ENCODE assay signal across 9 mouse cellular contexts in genomic region chr11:96318368-96319070, GRCm38 (mm10). TPM values are rescaled to one million over a fixed set of nuclear protein-coding genes. Genes with fewer than 3 reads are reported as not detected.
DNase-seq lines count a peak whose midpoint lies in the region; ATAC-seq lines count a peak whose summit lies in the region.
"Had no signal": no experiment of that assay in that cellular context is flagged by ENCODE, and none has a peak within 500 bp of the region (broad histone marks: within the 10 kb centered on the region; RNA-seq: fewer than 3 reads in every experiment).

No protein-coding gene starts in this region.

- H3K4me3 ChIP-seq in heart, embryonic 14.5 days (ENCODE audit: control insufficient read depth in 1 of 2, insufficient read depth in 1 of 2, low read depth in 1 of 2, low read length in 2 of 2), result peak overlapping the region; percentile 39
- peak overlapping the region; percentile 81 for H3K4me3 ChIP-seq in macrophage (ENCODE audit: inconsistent target)
- H3K4me3 ChIP-seq in stomach, embryonic 15.5 days (replicated peaks), result peak overlapping the region; percentile 60

- H3K4me2 ChIP-seq in heart, embryonic 14.5 days (ENCODE audit: low read length), result peak overlapping the region; percentile 55
- H3K4me2 ChIP-seq in stomach, embryonic 15.5 days, result peak overlapping the region; percentile 62

- no peaks in the 10 kb centered on the region for H3K9me3 ChIP-seq in heart, embryonic 14.5 days (ENCODE audit: control insufficient read depth, low read length)
- H3K9me3 ChIP-seq in stomach, embryonic 15.5 days, result no peaks in the 10 kb centered on the region

- 0 out of 4 replicates have a peak, but pooled peaks cover 2 to 7% of the 10 kb centered on the region in 2 experiments for H3K4me1 ChIP-seq in heart, embryonic 14.5 days (ENCODE audit: control insufficient read depth in 2 of 2, insufficient read depth in 2 of 2, low read length in 2 of 2)
- peaks cover 19% of the 10 kb centered on the region for H3K4me1 ChIP-seq in stomach, embryonic 15.5 days

- peaks cover 14% of the 10 kb centered on the region; the same call in 1 of the 2 replicates for H3K79me2 ChIP-seq in macrophage (ENCODE audit: inconsistent target)

- ATAC-seq in common myeloid progenitor, adult 5-6 weeks (replicated peaks; ENCODE audit: low read depth, poor library complexity, severe bottlenecking), result peak; percentile 69
- ATAC-seq in heart, embryonic 14.5 days (ENCODE audit: insufficient number of reproducible peaks, insufficient read depth, low FRiP score, low read depth), result peak; percentile 41; the same call in 1 of the 2 replicates
- peak; percentile 69 for ATAC-seq in stomach, embryonic 15.5 days (ENCODE audit: insufficient read depth, low FRiP score, low read depth)

- H3K9ac ChIP-seq in heart, embryonic 14.5 days (ENCODE audit: low read length), result peak overlapping the region; percentile 66; the same call in 1 of the 2 replicates
- peak overlapping the region; percentile 65 for H3K9ac ChIP-seq in stomach, embryonic 15.5 days

- under 1% methylated on average over 41 of the region's 45 CpGs for WGBS in heart, embryonic 14.5 days
- under 1% methylated on average over 30 of the region's 45 CpGs for WGBS in macrophage (ENCODE audit: missing documents)
- under 1% methylated on average over 41 of the region's 45 CpGs for WGBS in stomach, embryonic 15.5 days

- H3K27me3 ChIP-seq in heart, embryonic 14.5 days (ENCODE audit: control insufficient read depth, insufficient read depth, low read length), result peaks cover 98% of the 10 kb centered on the region
- peaks cover 15% of the 10 kb centered on the region; the same call in 1 of the 2 replicates for H3K27me3 ChIP-seq in stomach, embryonic 15.5 days (replicated peaks)

- peak; percentile 94 for DNase-seq in ES-CJ7 (ENCODE audit: low read depth, low spot score)
- peak; percentile 91 for DNase-seq in kidney, postnatal 10 days
- no peak for DNase-seq in cerebellum, adult 11 months
- DNase-seq in gastrocnemius, postnatal 10 days, result no peak

- H3K27ac ChIP-seq in heart, embryonic 14.5 days (replicated peaks in 1 of 2; ENCODE audit: control insufficient read depth in 1 of 2, insufficient read depth in 1 of 2, low read depth in 2 of 2, low read length in 2 of 2), result peak overlapping the region in 1 of 2 experiments; percentile 57; a peak in 2 of 4 replicates
- peak overlapping the region; percentile 69 for H3K27ac ChIP-seq in macrophage
- H3K27ac ChIP-seq in stomach, embryonic 15.5 days, result peak overlapping the region; percentile 97

- no peaks in the 10 kb centered on the region for H3K36me3 ChIP-seq in heart, embryonic 14.5 days (ENCODE audit: control insufficient read depth, insufficient read depth, low read length)
- no peaks in the 10 kb centered on the region for H3K36me3 ChIP-seq in macrophage (ENCODE audit: inconsistent target)
- no peaks in the 10 kb centered on the region for H3K36me3 ChIP-seq in stomach, embryonic 15.5 days

RNA-seq across cellular contexts. Expression of gene Hoxb4, which starts 0.5 kb away (rescaled TPM):
- 1.1 and 2.8 TPM in 2 replicates for total RNA-seq in common myeloid progenitor, adult 5-6 weeks (2017)
- 0.09 and 0.15 TPM in 2 replicates for polyA plus RNA-seq in heart, embryonic 14.5 days (2014; fragmentation: Nextera tagmentation; extraction: Ambion mirVana)
- total RNA-seq in macrophage (2018; cell fraction: chromatin; rRNA removed), result 10 to 100 TPM in 12 of 26 experiments, 1 to 10 TPM in 14; 3.7 to 24.5 (median 9.3) TPM
- 1 to 10 TPM; 1.5 to 5.3 (median 3.4) TPM for total RNA-seq in macrophage (2018; cell fraction: cytosol; rRNA removed)
- 10 to 100 TPM in 16 of 26 experiments, 1 to 10 TPM in 10; 6.3 to 26.9 (median 10.9) TPM for total RNA-seq in macrophage (2018; cell fraction: nucleus; rRNA removed)
- 3.3 to 7.4 TPM (median 4.1 TPM) in 3 replicates for polyA plus RNA-seq in macrophage (2018)
- 3.4 and 3.6 TPM in 2 replicates for polyA plus RNA-seq in stomach, embryonic 15.5 days (2015; fragmentation: Nextera tagmentation; extraction: Ambion mirVana)
- 1 to 10 TPM in 1 of 2 experiments, under 1 TPM in 1; 0.45 to 1.1 TPM for total RNA-seq in gastrocnemius, postnatal 10 days (2021)

RNA-seq across cellular contexts. Expression of gene Hoxb3, which starts 4.6 kb away (rescaled TPM):
- 0.55 and 0.78 TPM in 2 replicates for total RNA-seq in common myeloid progenitor, adult 5-6 weeks (2017)
- 0.31 and 0.43 TPM in 2 replicates for polyA plus RNA-seq in heart, embryonic 14.5 days (2014; fragmentation: Nextera tagmentation; extraction: Ambion mirVana)
- 10 to 100 TPM in 7 of 26 experiments, 1 to 10 TPM in 18, under 1 TPM in 1; 1.00 to 21.5 (median 7.7) TPM for total RNA-seq in macrophage (2018; cell fraction: chromatin; rRNA removed)
- 1 to 10 TPM in 7 of 26 experiments, under 1 TPM in 19; 0.27 to 1.5 (median 0.78) TPM for total RNA-seq in macrophage (2018; cell fraction: cytosol; rRNA removed)
- total RNA-seq in macrophage (2018; cell fraction: nucleus; rRNA removed), result 10 to 100 TPM in 4 of 26 experiments, 1 to 10 TPM in 20, under 1 TPM in 2; 0.71 to 20.7 (median 4.8) TPM
- polyA plus RNA-seq in macrophage (2018), result 0.95 to 1.2 TPM (median 1.1 TPM) in 3 replicates
- polyA plus RNA-seq in stomach, embryonic 15.5 days (2015; fragmentation: Nextera tagmentation; extraction: Ambion mirVana), result 2.5 and 2.7 TPM in 2 replicates
- total RNA-seq in gastrocnemius, postnatal 10 days (2021), result 1 to 10 TPM in 1 of 2 experiments, under 1 TPM in 1; 0.89 to 1.6 TPM

RNA-seq across cellular contexts. Expression of gene Hoxb5, which starts 15.4 kb away (rescaled TPM):
- not detected in 2 replicates for total RNA-seq in common myeloid progenitor, adult 5-6 weeks (2017)
- polyA plus RNA-seq in heart, embryonic 14.5 days (2014; fragmentation: Nextera tagmentation; extraction: Ambion mirVana), result 0.27 TPM in 1 of 2 replicates, not detected in the other
- total RNA-seq in macrophage (2018; cell fraction: chromatin; rRNA removed), result under 1 TPM in 2 of 26 experiments, not detected in 24; 0.42 to 0.54 TPM
- not detected for total RNA-seq in macrophage (2018; cell fraction: cytosol; rRNA removed)
- under 1 TPM in 1 of 26 experiments, not detected in 25; 0.48 TPM for total RNA-seq in macrophage (2018; cell fraction: nucleus; rRNA removed)
- not detected in 3 replicates for polyA plus RNA-seq in macrophage (2018)
- 17.6 and 17.9 TPM in 2 replicates for polyA plus RNA-seq in stomach, embryonic 15.5 days (2015; fragmentation: Nextera tagmentation; extraction: Ambion mirVana)
- total RNA-seq in gastrocnemius, postnatal 10 days (2021), result 1 to 10 TPM in 1 of 2 experiments, under 1 TPM in 1; 0.89 to 1.3 TPM

RNA-seq across cellular contexts. Expression of gene Hoxb6, which starts 26.2 kb away (rescaled TPM):
- total RNA-seq in common myeloid progenitor, adult 5-6 weeks (2017), result not detected in 2 replicates
- not detected in 2 replicates for polyA plus RNA-seq in heart, embryonic 14.5 days (2014; fragmentation: Nextera tagmentation; extraction: Ambion mirVana)
- 1 to 10 TPM in 1 of 26 experiments, under 1 TPM in 1, not detected in 24; 0.66 to 1.1 TPM for total RNA-seq in macrophage (2018; cell fraction: chromatin; rRNA removed)
- not detected for total RNA-seq in macrophage (2018; cell fraction: cytosol; rRNA removed)
- under 1 TPM in 1 of 26 experiments, not detected in 25; 0.92 TPM for total RNA-seq in macrophage (2018; cell fraction: nucleus; rRNA removed)
- polyA plus RNA-seq in macrophage (2018), result not detected in 3 replicates
- polyA plus RNA-seq in stomach, embryonic 15.5 days (2015; fragmentation: Nextera tagmentation; extraction: Ambion mirVana), result 7.5 and 10.7 TPM in 2 replicates
- 1 to 10 TPM in 1 of 2 experiments, under 1 TPM in 1; 0.56 to 2.0 TPM for total RNA-seq in gastrocnemius, postnatal 10 days (2021)
- total RNA-seq: heart, postnatal 10 days had no signal

RNA-seq across cellular contexts. Expression of gene Hoxb2, which starts 31.8 kb away (rescaled TPM):
- total RNA-seq in common myeloid progenitor, adult 5-6 weeks (2017), result 0.73 TPM in 1 of 2 replicates, not detected in the other
- polyA plus RNA-seq in heart, embryonic 14.5 days (2014; fragmentation: Nextera tagmentation; extraction: Ambion mirVana), result 2.0 and 2.9 TPM in 2 replicates
- total RNA-seq in macrophage (2018; cell fraction: chromatin; rRNA removed), result not detected
- under 1 TPM in 1 of 26 experiments, not detected in 25; 0.10 TPM for total RNA-seq in macrophage (2018; cell fraction: cytosol; rRNA removed)
- total RNA-seq in macrophage (2018; cell fraction: nucleus; rRNA removed), result under 1 TPM in 2 of 26 experiments, not detected in 24; 0.29 to 0.38 TPM
- polyA plus RNA-seq in macrophage (2018), result not detected in 3 replicates
- 20.3 and 21.0 TPM in 2 replicates for polyA plus RNA-seq in stomach, embryonic 15.5 days (2015; fragmentation: Nextera tagmentation; extraction: Ambion mirVana)
- total RNA-seq in gastrocnemius, postnatal 10 days (2021), result 1 to 10 TPM in 1 of 2 experiments, under 1 TPM in 1; 0.66 to 1.3 TPM

Comparison
In these comparisons a context has a peak if more than half of its experiments do, and no peak if none do; other contexts are left out.
1. DNase-seq: peak in ES-CJ7 (single experiment) and kidney, postnatal 10 days (single experiment); none in cerebellum, adult 11 months (single experiment) and gastrocnemius, postnatal 10 days (single experiment).
2. RNA of gene Hoxb5, which starts 15.4 kb away (polyA plus RNA-seq): 17.6 to 17.9 TPM in stomach, embryonic 15.5 days; 0.27 TPM in heart, embryonic 14.5 days and not detected in macrophage; every median in the first group is over 10 times any median in the second.
3. Peak in every context shown above with its lines, with median percentiles within 50 percentile points of each other: ATAC-seq and H3K4me3 ChIP-seq.